Mouse (Mus musculus) myocyte (in vitro differentiated cells): ENCODE results near the gene Mrgprb3. TPM values are rescaled to one million over a fixed set of nuclear protein-coding genes. Genes with fewer than 3 reads are reported as not detected.

Experiments
- H3K27me3 ChIP-seq: one replicate; pipeline ENCODE4 v1.6.1; 2011; ENCODE audit not compliant: control insufficient read depth, insufficient read depth, insufficient read length
- H3K36me3 ChIP-seq: one replicate; pipeline ENCODE4 v1.6.1; 2011; ENCODE audit not compliant: control insufficient read depth, insufficient read depth
- H3K4me2 ChIP-seq: one replicate; pipeline ENCODE4 v1.6.1; 2011; ENCODE audit warnings: low read depth, control low read depth
- H3K4me3 ChIP-seq: one replicate; pipeline ENCODE4 v1.5.1; 2011; ENCODE audit warnings: mild to moderate bottlenecking, control low read depth, moderate library complexity
- H3K79me2 ChIP-seq: one replicate; pipeline ENCODE4 v1.6.1; 2011; ENCODE audit not compliant: control insufficient read depth, insufficient read depth
- H3ac ChIP-seq: one replicate; pipeline ENCODE4 v1.6.1; 2011; ENCODE audit not compliant: control insufficient read depth, insufficient read length
- CEBPB ChIP-seq: IDR thresholded peaks from 2 replicates; pipeline ENCODE4 v1.6.1; 2011; ENCODE audit warnings: mild to moderate bottlenecking, moderate library complexity; ENCODE audit not compliant: poor library complexity, insufficient read depth, severe bottlenecking
- MYOG ChIP-seq, 3 experiments: IDR thresholded peaks; one replicate each; pipeline ENCODE4 v1.6.1; 2011; ENCODE audit warnings: control low read depth in 2 of 3, low read depth in 2 of 3, mild to moderate bottlenecking in 2 of 3; ENCODE audit not compliant: insufficient read length in 2 of 3, control insufficient read depth in 1 of 3, insufficient read depth in 1 of 3
- POLR2AphosphoS2 ChIP-seq: IDR thresholded peaks from one replicate; pipeline ENCODE4 v1.6.1; 2011; ENCODE audit warnings: low read depth, control low read depth; ENCODE audit not compliant: insufficient read length
- REST ChIP-seq: IDR thresholded peaks from one replicate; pipeline ENCODE4 v1.6.1; 2011; ENCODE audit warnings: mild to moderate bottlenecking, control low read depth, moderate library complexity; ENCODE audit not compliant: insufficient read depth, insufficient read length
- TCF12 ChIP-seq: IDR thresholded peaks from one replicate; pipeline ENCODE4 v1.6.1; 2011; ENCODE audit warnings: mild to moderate bottlenecking, control low read depth; ENCODE audit not compliant: poor library complexity, insufficient read depth, severe bottlenecking
- TCF3 ChIP-seq: IDR thresholded peaks from one replicate; pipeline ENCODE4 v1.6.1; 2011; ENCODE audit warnings: low read depth, control low read depth; ENCODE audit not compliant: insufficient read length
- polyA plus RNA-seq: library from polyadenylated mRNA; unstranded; fragments of >200 nt; fragmentation: generic; extraction: Trizol; gene quantifications from one replicate; pipeline ENCODE4 v1.2.1, GENCODE M21; 2012; ENCODE audit warnings: missing spikeins

The Mrgprb3 gene
- not detected for polyA plus RNA-seq

DNA sequence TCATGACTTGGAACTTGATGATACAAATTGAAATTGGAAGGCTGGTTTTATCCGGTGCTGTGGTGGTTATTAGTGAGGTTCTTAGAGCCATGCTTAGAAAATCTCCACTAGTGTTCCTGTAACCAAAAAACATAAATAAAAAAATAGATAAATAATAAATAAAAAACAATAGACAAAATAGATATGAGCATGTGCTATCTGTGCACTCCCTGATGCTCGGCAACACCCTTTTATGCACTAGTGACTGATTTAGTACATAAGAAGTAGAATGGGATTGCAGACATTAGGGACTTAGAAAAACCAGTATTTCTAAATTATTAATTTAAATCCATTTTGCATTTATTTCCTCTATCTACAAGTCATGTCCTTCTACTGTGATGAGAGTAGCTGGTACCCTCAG lies at the start of gene Mrgprb3:
TSS of gene Mrgprb3 (minus strand) at position 101 of the 400 bp plus-strand sequence.
- Histone ChIP-seq H3K79me2 (no peaks in the 10 kb centered on the region), H3K4me3 (no peak within 1 kb of the TSS), H3K36me3 (no peaks in the 10 kb centered on the region), H3K4me2 (no peak within 1 kb of the TSS), H3ac (no peak within 1 kb of the TSS), H3K27me3 (no peaks in the 10 kb centered on the region)
- TF ChIP-seq TCF12: no peak
- no peak for TF ChIP-seq POLR2AphosphoS2
- no peak for TF ChIP-seq CEBPB
- no peak for TF ChIP-seq REST
- no peak for TF ChIP-seq TCF3
- no peak for TF ChIP-seq MYOG (IDR thresholded peaks at IDR 0.05; ENCODE audit: control insufficient read depth in 1 of 3, insufficient read depth in 1 of 3, insufficient read length in 2 of 3, low read depth in 2 of 3)

Other genes starting within 250 kb of the Mrgprb3 start
- not detected for gene Mrgprb1, start 187.5 kb downstream of the Mrgprb3 start, polyA plus RNA-seq
- not detected for gene Mrgprx2, start 144.5 kb downstream of the Mrgprb3 start, polyA plus RNA-seq
- gene Mrgprb2, start 85.7 kb downstream of the Mrgprb3 start, polyA plus RNA-seq: not detected
- gene Zdhhc13, start 145.2 kb upstream of the Mrgprb3 start, polyA plus RNA-seq: 9.9 TPM
- 158 TPM for gene Csrp3, start 204.2 kb upstream of the Mrgprb3 start, polyA plus RNA-seq
- gene E2f8, start 237.8 kb upstream of the Mrgprb3 start, polyA plus RNA-seq: 19.7 TPM